Mouse (Mus musculus) ovary, adult 18-20 months (tissue): Measurements from ENCODE around the gene Pde10a.

ENCODE experiments used
- DNase-seq: peaks from one replicate; pipeline ENCODE4 v3.0.0; 2022; ENCODE audit warnings: low spot score, mixed read lengths

Gene Pde10a

GRCm38 (mm10) chr17:8843941-8844340, 318.8 kb downstream of the Pde10a start:
- DNase-seq, result no peak

- no peak for DNase-seq
Observed at GRCm38 (mm10) chr17:8846506-8846905, 321.3 kb downstream of the Pde10a start.

DNA sequence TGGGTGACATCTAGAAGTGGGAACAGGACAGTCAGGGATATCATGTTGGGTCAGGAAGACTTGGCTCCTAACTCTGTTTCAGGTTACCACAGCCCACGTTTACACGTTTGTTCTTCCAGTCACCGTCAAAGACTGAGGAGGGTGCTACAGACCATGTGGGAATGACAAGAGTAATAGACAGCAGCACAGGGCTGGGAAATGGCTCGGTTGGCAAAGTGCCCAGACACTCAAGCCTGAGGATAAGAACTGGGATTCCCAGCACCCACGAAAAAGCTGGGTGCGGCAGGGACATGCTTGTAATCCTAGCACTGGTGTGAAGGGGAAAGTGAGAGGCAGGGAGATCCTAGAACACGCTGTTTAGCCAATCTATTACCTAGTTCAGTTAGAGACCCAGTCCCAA, 322.4 kb downstream of the Pde10a start:
- DNase-seq, result no peak

DNA sequence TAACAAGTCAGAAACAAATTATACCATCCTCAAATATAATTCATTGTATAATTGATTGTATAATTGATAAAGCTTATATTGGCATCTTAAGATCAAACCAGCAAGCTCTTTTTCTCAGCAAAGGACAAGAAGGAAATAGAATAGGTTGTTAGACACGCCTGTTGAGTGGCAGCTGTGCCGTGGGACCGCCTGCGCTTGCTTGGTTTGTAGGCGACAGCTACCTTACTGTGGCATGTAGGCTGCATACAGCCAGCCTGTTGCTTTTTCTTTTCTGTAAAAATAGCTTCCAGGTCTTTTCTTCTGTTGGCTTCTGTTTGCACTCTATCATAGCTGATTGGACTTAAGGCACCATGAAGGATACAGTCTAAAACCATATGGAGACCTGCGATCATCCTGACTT, 326.7 kb downstream of the Pde10a start:
- DNase-seq, result no peak

DNA sequence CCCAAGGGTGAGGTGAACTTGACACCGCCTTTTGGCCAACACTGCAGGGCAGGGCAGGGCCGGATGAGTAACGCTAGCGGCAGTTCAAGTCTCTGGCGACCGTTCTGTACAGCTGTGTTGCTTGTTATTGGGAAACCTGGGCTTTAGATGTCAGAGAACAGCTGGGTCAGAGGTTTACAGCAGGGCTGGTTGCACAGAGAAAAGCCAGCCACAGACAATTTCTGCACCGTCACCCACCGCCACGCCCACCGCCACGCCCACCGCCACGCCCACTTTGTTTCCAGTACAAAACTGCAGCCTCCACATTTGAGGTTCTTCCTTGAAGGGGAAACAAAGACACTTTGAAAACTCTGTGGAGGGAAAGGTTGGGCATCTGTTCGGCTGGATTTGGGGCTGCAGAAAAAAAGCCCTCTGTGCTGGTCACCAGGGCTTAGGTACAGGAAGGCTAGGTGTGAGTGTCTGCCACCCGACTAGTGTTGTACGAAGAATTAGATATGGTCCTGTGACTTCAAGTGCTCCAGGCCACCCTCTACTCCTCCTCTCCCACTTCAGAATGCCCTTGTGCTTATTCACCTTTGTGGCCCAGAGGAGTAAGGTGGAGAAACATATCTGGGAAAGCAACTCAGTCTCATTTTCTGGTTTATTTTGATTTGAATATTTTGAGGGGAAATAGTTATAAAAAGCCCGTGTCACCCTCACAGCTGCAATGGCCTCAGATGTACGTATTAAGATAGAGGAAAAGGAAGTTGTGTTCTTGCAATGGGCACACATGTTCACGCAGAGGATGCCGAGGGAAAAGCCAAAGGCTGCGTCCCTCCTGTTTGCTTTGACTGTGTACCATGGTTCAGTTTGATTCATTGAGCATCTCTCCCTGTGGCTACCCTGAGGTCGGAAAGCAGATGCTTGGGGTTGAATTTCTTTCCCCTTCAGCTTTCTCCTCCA, 331.5 kb downstream of the Pde10a start:
- peak; percentile 49 for DNase-seq

DNA sequence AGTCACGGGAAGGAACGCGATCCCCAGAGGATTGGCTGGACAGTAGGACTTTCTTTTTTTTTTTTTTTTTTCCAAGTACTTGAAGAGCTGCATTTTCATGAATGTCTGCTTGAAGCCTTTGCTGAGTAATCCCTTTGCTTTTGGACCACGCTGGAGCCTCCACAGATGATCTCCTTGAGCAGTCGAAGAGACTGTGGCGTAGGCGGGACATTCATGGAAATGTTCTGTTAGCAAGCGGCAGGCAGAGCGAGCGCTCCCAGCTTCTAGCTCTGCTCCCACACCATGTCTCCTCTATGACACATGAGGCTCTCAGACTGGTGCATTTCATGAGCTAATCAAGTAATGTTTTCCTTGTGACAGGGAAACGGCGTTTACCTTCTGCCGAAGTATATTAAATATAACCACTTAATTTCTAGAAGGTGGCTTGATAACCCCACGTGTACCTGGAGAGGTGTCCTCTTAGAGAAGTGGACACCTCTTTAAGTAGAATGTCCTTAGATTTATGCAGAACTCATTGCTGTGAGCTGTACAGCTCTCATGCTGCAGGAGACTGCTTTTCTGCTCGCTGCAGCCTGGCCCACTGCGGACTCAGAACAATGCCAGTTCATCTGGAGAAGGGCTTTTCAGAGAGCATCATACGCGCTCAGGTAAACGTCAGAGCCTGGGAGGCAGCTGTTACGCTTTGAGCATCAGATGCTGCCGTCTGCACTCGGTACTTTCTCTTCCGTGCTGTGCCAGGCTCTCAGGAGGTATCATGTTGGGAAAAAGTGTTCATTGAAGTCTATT, 333.7 kb downstream of the Pde10a start:
- DNase-seq, result no peak

DNA sequence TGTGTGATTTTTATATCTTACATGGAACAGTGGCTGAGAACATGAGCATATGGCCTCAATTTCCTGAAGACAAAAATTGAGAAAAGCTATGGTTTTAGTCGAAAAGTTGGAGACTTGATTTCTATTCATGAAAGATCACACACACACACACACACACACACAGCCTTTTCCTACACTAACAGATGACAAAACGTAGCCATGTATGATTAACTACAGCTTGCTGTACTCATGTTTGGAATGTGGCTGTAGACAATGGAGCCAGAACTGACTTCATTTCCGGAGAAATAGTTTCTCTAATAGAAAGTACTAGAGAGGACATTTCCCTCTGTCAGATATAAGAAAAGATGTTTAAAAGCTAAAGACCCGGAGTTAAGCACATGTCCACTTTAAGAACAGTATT, 334.3 kb downstream of the Pde10a start:
- DNase-seq, result no peak

- no peak for DNase-seq
Observed at GRCm38 (mm10) chr17:8864638-8865497, 339.7 kb downstream of the Pde10a start.

DNA sequence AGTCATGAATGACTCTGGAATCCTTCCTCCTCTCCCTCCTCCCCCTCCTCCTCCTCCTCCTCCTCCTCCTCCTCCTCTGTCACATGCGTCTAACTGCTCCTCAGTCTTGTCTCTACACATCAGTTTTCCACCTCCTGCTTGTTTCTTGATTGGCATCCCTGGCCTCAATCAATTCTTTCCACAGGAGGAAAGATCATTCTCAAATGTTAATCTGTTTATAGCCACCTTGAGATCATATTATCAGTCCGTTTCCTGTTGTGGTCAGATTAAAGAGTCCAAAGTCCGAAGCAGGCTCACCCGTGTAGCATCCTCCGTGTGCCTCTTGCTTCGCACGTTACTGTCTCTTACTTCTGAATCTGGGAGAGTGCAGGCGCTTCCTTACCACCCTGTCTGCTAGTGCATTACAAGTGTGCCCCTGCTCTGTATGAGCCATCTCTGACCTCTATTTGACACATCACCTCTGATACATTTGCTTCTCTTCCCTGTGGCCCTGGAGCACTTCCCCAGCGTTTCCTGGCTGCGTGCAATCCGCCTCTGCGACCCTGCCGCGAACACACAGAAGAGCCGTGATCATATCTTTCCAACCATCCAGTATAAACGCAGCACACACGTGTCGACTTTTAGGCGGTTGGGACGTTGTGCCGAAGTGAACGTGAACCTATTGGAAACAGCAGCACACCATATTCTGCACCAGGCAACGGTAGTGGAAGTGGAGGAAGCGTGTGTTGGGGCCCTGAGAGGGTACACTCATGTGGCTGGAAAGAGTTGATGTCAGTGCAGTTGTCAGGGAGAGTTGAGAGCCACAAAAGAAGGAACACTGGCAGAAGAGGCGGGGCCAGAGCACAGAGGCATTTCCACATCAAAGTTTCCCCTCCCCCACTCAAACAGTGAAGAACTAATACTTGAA, 342.4 kb downstream of the Pde10a start:
- DNase-seq, result no peak

GRCm38 (mm10) chr17:8869287-8869686, 344.1 kb downstream of the Pde10a start:
- DNase-seq, result no peak

DNA sequence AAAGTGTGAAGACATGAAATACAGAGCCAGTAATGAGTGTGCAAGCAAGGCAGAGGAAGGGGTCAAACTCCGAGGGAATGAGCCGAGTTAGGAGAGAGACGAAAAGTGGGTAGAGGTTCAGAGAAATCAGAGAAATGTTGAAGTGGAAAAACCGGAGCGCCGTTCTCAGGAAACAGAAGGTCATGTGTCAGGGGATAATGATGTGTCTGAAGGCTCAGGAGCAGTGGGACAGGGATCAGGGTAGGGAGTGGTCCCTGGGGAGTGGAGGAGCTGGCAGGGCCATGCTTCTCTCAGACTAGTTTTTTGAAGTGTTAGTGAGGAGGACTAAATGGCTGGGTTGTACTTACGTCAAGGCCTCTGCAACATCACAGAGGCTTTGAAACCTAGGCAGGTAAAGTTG, 345.7 kb downstream of the Pde10a start:
- DNase-seq, result no peak

DNA sequence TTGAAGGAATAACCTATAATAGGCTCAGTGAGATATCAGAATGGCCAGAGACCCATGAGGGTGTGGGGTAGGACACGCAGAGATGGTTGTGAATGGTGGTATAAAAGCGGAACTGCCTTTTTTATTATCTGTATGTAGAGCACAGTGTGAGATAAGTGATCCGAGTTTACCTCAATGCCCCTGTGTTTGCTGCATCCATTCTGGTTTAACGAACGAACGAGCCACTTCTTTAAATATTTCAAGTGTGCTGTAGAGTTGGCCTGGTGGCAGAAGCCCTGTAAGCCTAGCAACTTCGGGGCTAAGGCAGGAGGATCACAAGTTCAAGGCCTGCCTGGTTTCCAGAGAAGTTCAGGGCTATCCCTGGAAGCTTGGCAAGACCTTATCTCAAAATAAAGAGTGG, 346.2 kb downstream of the Pde10a start:
- no peak for DNase-seq

DNA sequence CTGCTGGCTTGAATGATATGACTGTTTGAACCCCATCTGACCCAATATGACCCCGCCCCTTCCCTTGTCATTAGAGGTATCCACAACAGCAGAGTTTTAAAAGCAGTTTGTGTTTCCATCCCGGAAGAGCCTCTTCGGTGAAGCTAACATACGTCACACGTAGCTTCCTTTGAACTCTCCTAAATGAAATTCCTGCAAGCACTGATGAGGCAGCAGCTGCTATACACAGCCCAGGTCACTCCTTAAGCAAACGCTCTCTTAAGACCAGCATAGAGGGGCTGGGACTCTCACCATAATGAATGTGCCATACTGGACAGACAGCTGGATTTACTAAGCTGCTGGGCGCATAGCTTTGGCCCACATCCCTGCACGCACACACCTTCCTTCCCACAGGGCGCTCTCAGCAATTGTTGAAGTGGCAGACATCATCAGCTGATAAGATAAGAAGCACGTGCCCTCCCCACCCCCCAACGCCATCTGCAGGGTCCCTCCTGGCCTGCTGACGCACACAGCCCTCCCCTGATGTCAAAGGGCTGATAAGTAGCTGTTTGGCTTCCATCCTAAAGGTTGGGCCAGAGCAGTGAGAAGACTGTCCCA, 346.9 kb downstream of the Pde10a start:
- DNase-seq, result peak; percentile 9

- DNase-seq, result no peak
Observed at GRCm38 (mm10) chr17:8872611-8873010, 347.4 kb downstream of the Pde10a start.

GRCm38 (mm10) chr17:8878056-8878455, 352.9 kb downstream of the Pde10a start:
- DNase-seq, result no peak

DNA sequence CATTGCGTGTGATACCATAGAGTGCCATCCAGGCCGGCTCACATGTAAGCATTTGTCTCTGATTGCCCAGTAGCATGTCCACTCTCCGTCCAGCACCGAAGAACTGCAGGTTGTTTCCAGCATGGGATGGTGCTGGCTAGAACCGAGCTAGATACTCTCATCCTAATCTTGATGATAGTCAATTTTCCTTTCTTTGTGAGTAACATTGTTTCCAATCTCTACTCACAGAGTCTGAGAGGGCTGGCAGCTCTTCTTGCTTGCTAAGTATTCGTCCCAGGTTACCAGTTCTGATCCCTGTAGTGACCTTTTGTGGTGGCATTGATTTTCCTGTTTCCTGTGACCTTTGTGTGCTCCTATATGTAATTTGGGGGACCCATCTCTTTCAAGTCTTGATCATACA, 356.5 kb downstream of the Pde10a start:
- no peak for DNase-seq

- no peak for DNase-seq
Observed at GRCm38 (mm10) chr17:8884691-8885090, 359.5 kb downstream of the Pde10a start.

DNA sequence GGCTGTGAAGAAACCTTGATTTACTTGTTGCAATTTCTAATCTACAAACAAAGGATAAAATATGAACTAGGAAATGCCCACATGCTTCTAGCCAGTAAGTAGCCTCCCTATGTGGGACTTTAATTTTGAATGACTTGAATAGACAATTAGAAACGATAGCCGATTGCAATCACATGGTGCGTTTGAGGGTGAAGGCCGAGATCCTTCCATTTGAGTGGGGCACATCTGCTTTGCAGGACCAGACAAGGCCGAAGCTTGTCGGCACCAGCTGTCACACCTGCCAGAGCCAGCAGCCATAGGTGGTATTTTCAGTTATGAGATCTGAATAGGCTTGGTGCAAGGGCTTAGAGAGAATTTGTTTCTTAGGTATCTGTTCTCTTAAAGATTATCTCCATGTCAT, 360.7 kb downstream of the Pde10a start:
- no peak for DNase-seq

DNA sequence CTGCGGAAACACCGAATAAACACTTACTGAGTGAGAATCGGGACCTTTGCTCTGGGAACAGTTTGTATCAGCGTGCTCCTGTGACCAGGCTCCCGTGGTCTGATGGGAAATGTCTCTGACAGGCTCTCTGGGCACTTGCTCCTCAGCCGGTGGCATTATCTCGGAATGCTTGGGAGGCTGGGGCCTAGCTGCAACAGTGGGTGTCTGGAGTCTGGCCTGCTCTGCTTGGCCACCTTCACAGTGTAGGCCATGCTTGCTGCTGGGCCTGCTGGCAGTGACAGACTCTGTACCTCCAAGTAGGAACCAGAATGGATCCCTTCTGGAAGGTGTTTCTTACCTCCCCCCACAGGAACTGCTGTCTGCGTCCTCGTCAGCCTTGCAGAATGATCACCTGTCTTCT, 362.9 kb downstream of the Pde10a start:
- DNase-seq, result no peak

DNA sequence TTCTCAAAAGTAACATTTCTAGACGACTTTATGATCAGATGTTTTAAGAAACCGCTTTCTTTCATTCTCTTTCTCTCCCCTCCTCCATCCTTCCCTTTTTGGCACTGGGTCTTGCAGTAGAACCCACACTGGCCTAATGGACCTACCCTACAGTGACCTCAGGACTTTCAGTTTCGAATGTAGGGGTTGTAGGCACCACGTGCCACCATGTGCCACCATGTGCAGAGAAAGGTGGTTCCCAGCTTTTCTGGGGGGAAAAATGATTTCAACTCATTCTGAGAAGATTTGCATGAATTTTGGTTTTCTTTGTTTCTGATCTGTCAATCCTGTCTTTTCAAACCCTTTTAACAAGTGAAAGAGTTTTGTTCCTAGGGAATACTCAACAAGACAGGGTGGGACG, 363.5 kb downstream of the Pde10a start:
- DNase-seq, result no peak
